Mouse (Mus musculus) heart, embryonic 15.5 days (tissue): ENCODE measurements around the gene Ogfod2. TPM values are rescaled to one million over a fixed set of nuclear protein-coding genes. Genes with fewer than 3 reads are reported as not detected.

Experiments
- ATAC-seq: fragments of 200-750 bp; cut with Nextera tagmentation; replicated peaks from 2 replicates; pipeline ENCODE4 v1.8.0; 2017; ENCODE audit warnings: low read depth, moderate TSS enrichment; ENCODE audit not compliant: insufficient number of reproducible peaks, insufficient read depth, low FRiP score
- H3K27ac ChIP-seq: fragments of 300-500 bp; sonication (generic); 2 replicates; pipeline ENCODE4 v1.5.1; 2015; ENCODE audit warnings: mild to moderate bottlenecking, inconsistent platforms
- H3K27me3 ChIP-seq: fragments of 300-500 bp; sonication (generic); 2 replicates; pipeline ENCODE4 v1.6.1; 2015; ENCODE audit warnings: inconsistent platforms
- H3K36me3 ChIP-seq: fragments of 300-500 bp; sonication (generic); 2 replicates; pipeline ENCODE4 v1.6.1; 2015; ENCODE audit warnings: mild to moderate bottlenecking, inconsistent platforms
- H3K4me1 ChIP-seq: fragments of 300-500 bp; sonication (generic); replicated peaks from 2 replicates; pipeline ENCODE4 v1.6.1; 2015; ENCODE audit warnings: inconsistent platforms
- H3K4me2 ChIP-seq: fragments of 300-500 bp; sonication (generic); 2 replicates; pipeline ENCODE4 v1.6.1; 2015; ENCODE audit warnings: inconsistent platforms, mild to moderate bottlenecking, moderate library complexity
- H3K4me3 ChIP-seq: fragments of 300-500 bp; sonication (generic); 2 replicates; pipeline ENCODE4 v1.5.1; 2015; ENCODE audit warnings: mild to moderate bottlenecking, inconsistent platforms
- H3K9ac ChIP-seq: fragments of 300-500 bp; sonication (generic); 2 replicates; pipeline ENCODE4 v1.6.1; 2015; ENCODE audit warnings: mild to moderate bottlenecking, inconsistent platforms
- H3K9me3 ChIP-seq: fragments of 300-500 bp; sonication (generic); replicated peaks from 2 replicates; pipeline ENCODE4 v1.6.1; 2016; ENCODE audit warnings: inconsistent platforms
- WGBS: fragments of 180-500 bp; shearing (Covaris S2); methylation state at CpG from one replicate; pipeline ENCODE4 v1.1.7; 2015; ENCODE audit warnings: mixed read lengths; 5-methylcytosine and 5-hydroxymethylcytosine counted together
- polyA plus RNA-seq: library from polyadenylated mRNA; unstranded; fragments of >200 nt; fragmentation: Nextera tagmentation; extraction: Ambion mirVana; gene quantifications from 2 replicates; pipeline ENCODE4 v1.2.1, GENCODE M21; 2015

Ogfod2 gene
- polyA plus RNA-seq, 1 experiment from 2014 or later = 18.2 TPM

DNA sequence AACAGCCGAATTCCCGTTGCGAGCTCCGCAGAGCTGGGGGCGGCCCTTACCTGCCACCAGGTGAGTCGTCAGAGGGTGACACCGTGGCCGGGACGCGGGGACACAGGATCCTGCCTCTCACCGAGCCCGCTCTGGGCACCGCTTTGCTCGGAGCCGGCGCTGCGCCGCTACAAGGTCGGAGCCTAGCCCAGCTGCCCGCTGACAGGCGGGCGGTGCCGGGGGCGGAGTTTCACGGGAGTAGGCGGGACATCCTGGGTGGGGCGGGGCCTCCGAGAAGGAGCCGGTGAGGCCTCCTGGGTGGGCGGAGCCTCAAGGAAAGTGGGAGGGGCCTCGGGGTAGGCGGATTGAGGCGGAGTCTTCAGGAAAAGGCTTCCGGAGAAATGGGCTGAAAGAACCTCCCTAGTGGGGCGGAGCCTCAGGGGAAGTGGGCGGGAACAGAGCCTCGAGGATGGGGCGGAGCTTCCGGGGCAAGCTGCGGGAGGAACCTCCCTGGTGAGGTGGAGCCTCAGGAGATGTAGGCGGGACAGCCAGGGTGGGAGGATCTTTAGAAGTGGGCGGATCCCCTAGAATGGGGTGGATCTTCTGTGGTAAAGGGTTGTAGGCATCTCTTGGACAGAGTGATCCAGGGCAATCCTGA, 16.4 kb upstream of the Ogfod2 start, which contains the start of gene Abcb9:
Gene Abcb9 (minus strand): TSS at position 203 of the 637 bp plus-strand sequence.
- ATAC-seq = peak; percentile 78
- H3K4me2 ChIP-seq = peak within 1 kb of the TSS; percentile 83
- peaks cover 20% of the 10 kb centered on the region for H3K4me1 ChIP-seq
- H3K4me3 ChIP-seq = peak within 1 kb of the TSS; percentile 53
- peak within 1 kb of the TSS; percentile 47; the same call in 1 of the 2 replicates for H3K9ac ChIP-seq
- 1% methylated on average over 42 of the region's 42 CpGs for WGBS
- no peaks in the 10 kb centered on the region for H3K36me3 ChIP-seq
- no peak within 1 kb of the TSS for H3K27ac ChIP-seq
- H3K27me3 ChIP-seq = no peaks in the 10 kb centered on the region
- no peaks in the 10 kb centered on the region for H3K9me3 ChIP-seq

DNA sequence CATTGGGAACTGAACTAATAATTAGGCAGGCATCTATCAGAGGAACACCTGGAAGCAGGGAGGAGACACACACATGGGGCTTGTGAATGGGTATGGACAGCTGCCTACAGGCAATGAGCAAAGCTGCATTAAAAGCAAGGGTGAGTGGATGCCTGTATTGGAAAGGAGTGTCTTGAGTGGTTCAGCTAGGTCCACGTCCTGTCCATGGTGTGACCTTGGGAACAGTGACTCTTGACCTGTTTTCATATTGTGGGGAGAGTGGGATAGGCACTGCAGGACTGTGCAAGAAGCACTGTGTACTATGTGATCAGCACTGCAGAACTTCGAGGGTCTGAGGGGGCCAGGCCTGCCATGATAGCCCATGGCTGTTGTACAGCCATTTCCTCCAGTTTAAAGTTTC, 13.2 kb upstream of the Ogfod2 start:
- Histone ChIP-seq H3K27ac (no peak overlapping the region), H3K4me1 (peaks cover 12% of the 10 kb centered on the region), H3K27me3 (no peaks in the 10 kb centered on the region), H3K9ac (no peak overlapping the region), H3K36me3 (no peaks in the 10 kb centered on the region), H3K4me3 (no peak overlapping the region), H3K9me3 (no peaks in the 10 kb centered on the region), H3K4me2 (no peak overlapping the region)
- 73% methylated on average over 2 of the region's 2 CpGs for WGBS
- no peak for ATAC-seq

DNA sequence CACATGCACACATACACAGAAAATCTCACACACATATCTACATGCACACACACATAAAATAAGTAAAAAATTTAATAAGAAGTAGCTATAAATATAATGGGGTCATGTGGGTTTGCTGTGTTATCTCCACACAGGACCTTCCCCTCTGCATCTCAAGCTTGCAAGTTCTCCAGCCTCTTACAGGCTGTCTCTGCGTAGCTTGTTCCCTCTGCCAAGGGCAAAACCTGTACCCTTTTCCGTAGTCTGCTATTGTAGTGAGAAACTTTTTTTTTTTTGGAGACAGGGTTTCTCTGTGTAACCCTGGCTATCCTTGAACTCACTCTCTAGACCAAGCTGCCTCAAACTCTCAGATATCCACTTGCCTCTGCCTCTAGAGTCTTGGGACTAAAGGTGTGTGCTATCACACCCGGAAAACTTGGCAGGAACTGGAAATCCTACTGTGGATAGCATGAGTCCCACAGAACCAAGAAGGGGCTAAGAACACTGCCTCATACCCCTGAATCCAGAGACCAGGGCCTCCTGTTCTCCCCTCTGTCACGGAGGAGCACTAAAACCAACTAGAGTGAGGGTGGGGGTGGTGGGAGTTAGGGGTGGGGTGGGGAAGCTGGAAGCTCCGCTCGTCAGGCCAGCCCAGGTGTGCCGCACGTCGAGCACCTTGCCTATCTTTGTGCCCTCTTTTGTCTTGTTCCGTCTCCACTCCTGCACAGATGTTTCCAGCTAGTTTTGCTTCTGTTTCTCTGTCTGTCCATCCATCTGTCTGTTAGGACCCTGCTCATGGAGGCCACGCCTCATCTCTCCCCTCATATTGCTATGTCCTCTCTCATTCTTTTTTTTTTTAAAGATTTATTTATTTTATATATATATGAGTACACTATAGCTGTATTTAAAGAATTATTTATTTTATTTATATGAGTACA, 11.7 kb upstream of the Ogfod2 start:
- no peak for ATAC-seq
- no peak overlapping the region for H3K27ac ChIP-seq
- H3K9me3 ChIP-seq = no peaks in the 10 kb centered on the region
- peaks cover 7% of the 10 kb centered on the region for H3K4me1 ChIP-seq
- H3K4me2 ChIP-seq = no peak overlapping the region
- no peaks in the 10 kb centered on the region for H3K27me3 ChIP-seq
- 85% methylated on average over 11 of the region's 11 CpGs for WGBS
- no peak overlapping the region for H3K9ac ChIP-seq
- no peak overlapping the region for H3K4me3 ChIP-seq
- no peaks in the 10 kb centered on the region for H3K36me3 ChIP-seq

DNA sequence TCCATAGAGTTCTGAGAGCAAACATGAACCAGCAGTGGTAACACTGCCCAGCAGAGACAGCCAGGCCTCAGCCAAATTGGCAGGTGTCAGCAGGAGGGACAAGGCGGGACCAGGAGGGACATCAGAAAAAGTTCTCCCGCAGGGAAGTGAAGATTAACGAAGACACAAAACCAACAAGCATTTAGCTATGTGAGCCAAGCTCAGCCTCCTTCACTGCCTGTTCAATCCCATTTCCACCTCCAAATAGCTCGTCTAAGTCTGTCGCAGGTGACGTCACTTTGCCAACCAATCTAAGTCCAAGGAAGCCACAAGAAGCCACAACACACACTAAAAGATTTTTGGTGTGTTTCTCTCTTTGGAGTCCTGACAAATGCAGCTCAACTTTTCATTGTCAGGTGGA, 9.8 kb upstream of the Ogfod2 start:
- no peaks in the 10 kb centered on the region for H3K9me3 ChIP-seq
- no peaks in the 10 kb centered on the region for H3K4me1 ChIP-seq
- H3K27me3 ChIP-seq = no peaks in the 10 kb centered on the region
- H3K4me2 ChIP-seq = no peak overlapping the region
- H3K9ac ChIP-seq = no peak overlapping the region
- 78% methylated on average over 6 of the region's 6 CpGs for WGBS
- H3K4me3 ChIP-seq = no peak overlapping the region
- H3K27ac ChIP-seq = no peak overlapping the region
- ATAC-seq = no peak
- H3K36me3 ChIP-seq = no peaks in the 10 kb centered on the region

DNA sequence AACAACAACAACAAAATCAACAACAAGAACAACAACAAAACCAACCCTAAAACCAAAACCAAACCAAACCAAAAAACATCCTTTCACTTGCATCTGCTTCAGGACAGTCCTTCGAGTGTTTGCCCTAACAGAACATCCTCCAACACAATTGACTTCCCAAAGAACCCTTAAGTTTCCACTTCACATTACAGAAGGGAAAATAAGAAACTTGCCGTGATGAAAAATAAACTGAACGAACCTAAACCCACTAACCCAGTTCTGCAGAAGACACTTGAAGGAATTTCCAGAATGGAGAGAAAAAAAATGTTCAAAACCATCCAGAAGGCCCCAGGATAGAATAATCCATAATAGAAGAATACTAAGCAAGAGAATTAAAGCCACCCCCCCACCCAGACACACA, 9.1 kb upstream of the Ogfod2 start:
- Histone ChIP-seq H3K9me3 (no peaks in the 10 kb centered on the region), H3K4me1 (no peaks in the 10 kb centered on the region), H3K36me3 (no peaks in the 10 kb centered on the region), H3K4me3 (no peak overlapping the region), H3K27me3 (no peaks in the 10 kb centered on the region), H3K4me2 (no peak overlapping the region), H3K9ac (no peak overlapping the region), H3K27ac (no peak overlapping the region)
- WGBS = 83% methylated on average over 3 of the region's 3 CpGs
- no peak for ATAC-seq

DNA sequence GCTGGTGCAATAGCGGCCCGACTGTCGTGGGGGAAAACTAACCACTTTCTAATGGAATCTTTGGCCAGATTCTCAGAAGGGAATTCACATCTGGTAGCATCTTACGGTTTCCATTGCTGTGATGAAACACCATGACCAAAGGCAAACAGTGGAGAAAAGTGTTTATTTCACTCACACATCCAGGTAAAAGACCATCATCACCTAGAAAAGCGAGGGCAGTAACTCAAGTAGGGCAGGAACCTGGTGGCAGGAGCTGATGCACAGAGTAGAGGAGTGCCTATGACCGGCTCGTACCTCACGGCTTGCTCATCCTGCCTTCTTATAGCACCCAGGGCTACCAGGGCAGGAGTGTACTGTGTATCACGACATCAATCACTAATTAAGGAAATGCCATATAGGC, 8.5 kb upstream of the Ogfod2 start:
- H3K27me3 ChIP-seq = no peaks in the 10 kb centered on the region
- no peaks in the 10 kb centered on the region for H3K4me1 ChIP-seq
- no peak overlapping the region for H3K27ac ChIP-seq
- WGBS = 94% methylated on average over 9 of the region's 9 CpGs
- H3K9ac ChIP-seq = no peak overlapping the region
- H3K36me3 ChIP-seq = no peaks in the 10 kb centered on the region
- no peak for ATAC-seq
- H3K4me3 ChIP-seq = no peak overlapping the region
- H3K4me2 ChIP-seq = no peak overlapping the region
- H3K9me3 ChIP-seq = no peaks in the 10 kb centered on the region

DNA sequence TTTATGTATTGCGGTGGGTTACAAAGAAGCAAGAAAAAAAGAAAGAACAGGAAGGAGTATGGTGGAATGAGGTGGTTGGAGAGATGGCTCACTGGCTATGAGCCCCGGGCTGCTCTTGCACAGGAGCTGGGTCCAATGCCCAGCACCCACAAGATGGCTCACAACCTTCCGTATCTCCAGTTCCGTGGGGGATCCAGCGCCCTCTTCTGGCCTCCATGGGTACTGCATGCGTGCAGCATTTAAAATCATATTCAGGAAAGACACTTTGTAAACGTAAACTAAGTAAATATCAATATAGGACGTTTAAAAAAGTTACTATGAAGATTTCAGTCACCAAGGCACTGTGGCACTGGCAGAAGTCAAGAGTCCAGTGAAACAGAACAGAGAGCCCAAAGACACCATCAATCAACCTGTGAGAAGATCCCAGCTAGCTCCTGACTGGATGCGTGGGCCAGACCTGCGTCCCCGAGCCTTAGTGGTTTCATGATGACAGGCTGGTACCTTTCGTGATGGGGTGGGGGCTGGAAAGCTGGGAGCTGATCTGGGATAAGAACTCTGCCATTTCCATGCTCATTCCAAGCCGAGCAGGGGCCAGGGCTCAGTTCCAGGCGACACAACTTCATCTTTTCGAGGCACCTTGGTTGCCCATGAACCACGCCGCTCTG, 888 bp upstream of the Ogfod2 start:
- Histone ChIP-seq H3K4me3 (peak overlapping the region; percentile 72), H3K4me2 (peak overlapping the region; percentile 81), H3K27ac (peak overlapping the region; percentile 74), H3K4me1 (peaks cover 23% of the 10 kb centered on the region), H3K27me3 (no peaks in the 10 kb centered on the region), H3K9me3 (no peaks in the 10 kb centered on the region), H3K9ac (peak overlapping the region; percentile 62), H3K36me3 (no peaks in the 10 kb centered on the region)
- no peak for ATAC-seq
- 25% methylated on average over 17 of the region's 17 CpGs for WGBS

DNA sequence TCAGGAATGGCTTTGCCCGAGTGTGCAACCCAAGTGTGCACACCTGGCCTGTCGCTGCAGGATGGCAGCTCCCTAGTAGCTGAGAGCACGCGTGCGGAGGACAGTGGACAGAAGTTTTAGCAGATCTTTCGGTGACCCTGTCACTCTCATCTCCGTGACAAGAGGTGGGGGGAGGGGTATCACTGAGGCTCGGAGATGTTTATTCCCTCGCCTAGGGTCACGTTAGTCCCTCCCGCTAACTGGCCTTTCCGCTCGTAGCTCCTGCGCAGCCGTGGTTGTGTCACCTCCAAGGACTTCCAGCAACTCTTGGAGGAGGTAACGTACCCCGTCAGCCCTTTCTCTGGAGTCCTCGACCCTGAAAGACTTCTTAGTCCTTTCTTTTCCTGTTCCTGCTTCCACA, 434 bp downstream of the Ogfod2 start:
- WGBS = under 1% methylated on average over 18 of the region's 18 CpGs
- H3K4me2 ChIP-seq = peak overlapping the region; percentile 81
- peak overlapping the region; percentile 69 for H3K9ac ChIP-seq
- H3K9me3 ChIP-seq = no peaks in the 10 kb centered on the region
- H3K4me3 ChIP-seq = peak overlapping the region; percentile 72
- H3K27ac ChIP-seq = peak overlapping the region; percentile 91
- H3K4me1 ChIP-seq = peaks cover 35% of the 10 kb centered on the region
- ATAC-seq = no peak
- H3K27me3 ChIP-seq = no peaks in the 10 kb centered on the region
- peaks cover 2% of the 10 kb centered on the region; the same call in 1 of the 2 replicates for H3K36me3 ChIP-seq

DNA sequence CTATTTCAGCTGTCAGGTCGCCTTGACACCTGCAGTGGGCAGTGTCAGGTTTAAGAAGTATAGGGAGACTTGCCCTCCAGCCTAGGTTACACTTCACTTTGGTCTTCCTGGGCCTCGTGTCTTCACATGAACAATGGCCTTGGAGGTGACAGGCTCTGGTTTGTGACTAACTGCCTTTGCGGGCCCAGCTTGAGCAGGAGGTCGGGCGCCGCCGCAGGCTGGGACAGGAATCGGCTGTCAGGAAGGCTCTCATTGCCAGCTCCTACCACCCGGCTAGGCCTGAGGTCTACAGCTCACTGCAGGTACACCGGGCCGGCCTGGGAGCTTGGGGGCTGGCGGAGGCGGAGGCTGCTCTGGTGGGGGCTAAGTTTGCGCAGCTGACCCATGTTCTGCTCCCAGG, 933 bp downstream of the Ogfod2 start:
- Histone ChIP-seq H3K9ac (peak overlapping the region; percentile 69), H3K4me2 (peak overlapping the region; percentile 81), H3K27ac (peak overlapping the region; percentile 91), H3K27me3 (no peaks in the 10 kb centered on the region), H3K4me3 (peak overlapping the region; percentile 72), H3K4me1 (peaks cover 39% of the 10 kb centered on the region), H3K9me3 (no peaks in the 10 kb centered on the region), H3K36me3 (peaks cover 7% of the 10 kb centered on the region)
- ATAC-seq = no peak
- 15% methylated on average over 14 of the region's 14 CpGs for WGBS

DNA sequence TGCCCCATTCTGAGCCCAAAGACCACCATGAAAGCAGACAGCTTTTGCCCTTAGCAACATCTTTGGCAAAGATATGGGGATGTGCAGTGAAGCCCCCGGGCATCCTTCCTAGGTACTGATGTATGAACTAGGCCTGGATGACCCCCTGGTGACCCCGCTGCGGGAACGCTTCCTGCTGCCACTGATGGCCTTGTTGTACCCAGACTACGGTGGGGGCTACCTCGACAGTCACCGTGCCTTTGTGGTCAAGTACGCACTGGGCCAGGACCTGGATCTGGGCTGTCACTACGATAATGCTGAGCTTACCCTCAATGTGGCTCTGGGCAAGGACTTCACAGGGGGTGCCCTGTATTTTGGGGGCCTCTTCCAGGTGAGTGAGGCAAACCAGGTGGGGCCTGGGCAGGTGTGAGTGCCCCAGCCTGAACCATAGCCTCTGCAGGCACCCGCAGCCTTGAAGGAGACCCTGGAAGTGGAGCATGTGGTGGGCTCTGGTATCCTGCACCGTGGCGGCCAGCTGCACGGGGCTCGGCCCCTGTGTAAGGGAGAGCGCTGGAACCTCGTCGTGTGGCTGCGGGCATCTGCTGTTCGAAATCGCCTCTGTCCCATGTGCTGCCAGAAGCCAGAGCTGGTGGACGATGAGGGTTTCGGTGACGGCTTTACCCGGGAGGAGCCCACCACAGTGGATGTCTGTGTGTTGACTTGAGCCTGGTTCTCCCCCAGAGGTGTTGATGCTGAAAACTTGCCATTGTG, 2.4 kb downstream of the Ogfod2 start:
- no peak overlapping the region for H3K9ac ChIP-seq
- H3K27me3 ChIP-seq = no peaks in the 10 kb centered on the region
- no peak for ATAC-seq
- H3K36me3 ChIP-seq = peaks cover 19% of the 10 kb centered on the region
- no peak overlapping the region for H3K4me2 ChIP-seq
- H3K9me3 ChIP-seq = no peaks in the 10 kb centered on the region
- 91% methylated on average over 24 of the region's 24 CpGs for WGBS
- peaks cover 45% of the 10 kb centered on the region for H3K4me1 ChIP-seq
- H3K4me3 ChIP-seq = no peak overlapping the region
- H3K27ac ChIP-seq = no peak overlapping the region

DNA sequence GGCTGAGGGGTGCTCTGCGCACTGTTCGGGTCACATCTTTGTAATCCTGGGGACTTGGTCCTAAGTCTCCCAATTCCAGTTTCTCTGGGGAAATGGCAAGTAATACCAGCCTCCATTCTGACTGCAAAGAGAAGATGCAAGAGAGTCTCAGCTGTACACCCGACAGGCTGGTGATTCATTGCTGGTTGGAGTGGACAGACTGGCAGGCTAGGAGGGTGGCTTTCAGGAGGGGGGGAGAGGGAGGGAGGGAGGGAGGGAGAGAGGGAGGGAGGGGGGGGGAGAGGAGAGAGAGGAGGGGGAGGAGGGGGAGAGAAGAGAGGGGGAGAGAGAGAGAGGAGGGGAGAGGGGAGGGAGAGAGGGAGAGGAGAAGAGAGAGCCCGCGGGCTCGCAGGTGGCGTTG, 3.4 kb downstream of the Ogfod2 start:
- peaks cover 28% of the 10 kb centered on the region for H3K36me3 ChIP-seq
- peak overlapping the region; percentile 80 for H3K27ac ChIP-seq
- ATAC-seq = no peak
- H3K27me3 ChIP-seq = no peaks in the 10 kb centered on the region
- peaks cover 49% of the 10 kb centered on the region for H3K4me1 ChIP-seq
- peak overlapping the region; percentile 77 for H3K4me3 ChIP-seq
- H3K4me2 ChIP-seq = peak overlapping the region; percentile 95
- peak overlapping the region; percentile 88 for H3K9ac ChIP-seq
- 24% methylated on average over 7 of the region's 7 CpGs for WGBS
- H3K9me3 ChIP-seq = no peaks in the 10 kb centered on the region
